Mouse (Mus musculus) liver, adult 2 months (tissue): ENCODE data around the gene Gm44805.

Source experiments
- CTCF ChIP-seq: fragments of 200-500 bp; IDR thresholded peaks from 2 replicates; pipeline ENCODE4 v1.5.1; 2011; ENCODE audit warnings: low read depth, low read length, control low read depth
- POLR2A ChIP-seq: fragments of 200-500 bp; IDR thresholded peaks from 2 replicates; pipeline ENCODE4 v1.6.1; 2011; ENCODE audit warnings: low read length, control low read depth; ENCODE audit not compliant: insufficient read depth; ENCODE audit errors: extremely low read depth

DNA sequence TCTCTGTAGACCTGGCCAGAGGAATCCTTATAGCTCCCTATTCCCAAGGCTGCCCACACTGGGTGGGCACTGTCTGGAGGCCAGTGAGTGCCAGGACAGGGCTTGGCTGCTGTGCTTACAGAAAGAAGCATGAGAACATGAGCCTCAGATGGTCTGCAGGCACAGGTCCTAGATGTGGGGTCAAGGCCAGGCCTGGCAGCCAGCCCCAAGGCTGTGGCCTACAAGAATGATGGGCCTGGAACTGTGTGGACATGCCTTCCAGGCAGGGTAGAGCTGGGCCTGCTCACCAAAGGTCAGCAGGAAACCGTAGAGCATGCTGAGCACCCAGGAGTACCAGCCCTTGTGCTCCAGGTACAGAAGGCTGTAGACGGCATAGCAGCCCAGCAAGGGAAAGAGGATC, 46.6 kb downstream of the Gm44805 start:
- TF ChIP-seq CTCF (no peak), POLR2A (no peak)
